Mouse (Mus musculus): Measurements from ENCODE around the gene 4932438H23Rik. TPM values are rescaled to one million over a fixed set of nuclear protein-coding genes. Genes with fewer than 3 reads are reported as not detected.

Gene 4932438H23Rik
- polyA plus RNA-seq, 1 experiment from 2014 or later: not detected

GRCm38 (mm10) chr16:91030751-91031150, 64.2 kb downstream of the 4932438H23Rik start:
- H3K4me2 ChIP-seq: no peak overlapping the region
- no peak for DNase-seq (ENCODE audit: low spot score, missing footprints)
- 92% methylated on average over 4 of the region's 4 CpGs for whole genome bisulfite sequencing
- H3K27ac ChIP-seq (ENCODE audit: low read depth, low read length): no peak overlapping the region
- no peak for ATAC-seq (ENCODE audit: low FRiP score)
- peaks cover 33% of the 10 kb centered on the region for H3K36me3 ChIP-seq (ENCODE audit: control insufficient read depth, insufficient read depth, low read length)
- H3K9me3 ChIP-seq (ENCODE audit: control insufficient read depth, low read length): no peaks in the 10 kb centered on the region
- H3K4me3 ChIP-seq (ENCODE audit: low read depth, low read length): no peak overlapping the region
- no peak overlapping the region for H3K9ac ChIP-seq (ENCODE audit: low read length)
- H3K4me1 ChIP-seq (ENCODE audit: control insufficient read depth, insufficient read depth, low read length): no peaks in the 10 kb centered on the region
- H3K27me3 ChIP-seq (ENCODE audit: control insufficient read depth, insufficient read depth, low read length): no peaks in the 10 kb centered on the region

GRCm38 (mm10) chr16:91029901-91030300, 65.0 kb downstream of the 4932438H23Rik start:
- Histone ChIP-seq H3K9ac (ENCODE audit: low read length) (no peak overlapping the region), H3K27me3 (ENCODE audit: control insufficient read depth, insufficient read depth, low read length) (no peaks in the 10 kb centered on the region), H3K36me3 (ENCODE audit: control insufficient read depth, insufficient read depth, low read length) (peaks cover 37% of the 10 kb centered on the region), H3K4me3 (ENCODE audit: low read depth, low read length) (no peak overlapping the region), H3K9me3 (ENCODE audit: control insufficient read depth, low read length) (no peaks in the 10 kb centered on the region), H3K4me1 (ENCODE audit: control insufficient read depth, insufficient read depth, low read length) (no peaks in the 10 kb centered on the region), H3K4me2 (no peak overlapping the region), H3K27ac (ENCODE audit: low read depth, low read length) (no peak overlapping the region)
- ATAC-seq (ENCODE audit: low FRiP score) (no peak), DNase-seq (ENCODE audit: low spot score, missing footprints) (peak; percentile 60)
- 90% methylated on average over 2 of the region's 2 CpGs for WGBS

GRCm38 (mm10) chr16:91029161-91029743, 65.7 kb downstream of the 4932438H23Rik start:
- H3K36me3 ChIP-seq (ENCODE audit: control insufficient read depth, insufficient read depth, low read length): peaks cover 40% of the 10 kb centered on the region
- 94% methylated on average over 8 of the region's 8 CpGs for WGBS

GRCm38 (mm10) chr16:91026290-91026689, 68.6 kb downstream of the 4932438H23Rik start:
- H3K27ac ChIP-seq (ENCODE audit: low read depth, low read length): no peak overlapping the region

More at GRCm38 (mm10) chr16:91029161-91029743, 65.7 kb downstream of the 4932438H23Rik start:
- H3K4me2 ChIP-seq: no peak overlapping the region
- no peaks in the 10 kb centered on the region for H3K9me3 ChIP-seq (ENCODE audit: control insufficient read depth, low read length)
- no peak overlapping the region for H3K9ac ChIP-seq (ENCODE audit: low read length)
- no peak overlapping the region for H3K27ac ChIP-seq (ENCODE audit: low read depth, low read length)
- no peak overlapping the region for H3K4me3 ChIP-seq (ENCODE audit: low read depth, low read length)
- H3K4me1 ChIP-seq (ENCODE audit: control insufficient read depth, insufficient read depth, low read length): no peaks in the 10 kb centered on the region
- DNase-seq (ENCODE audit: low spot score, missing footprints): peak; percentile 80
- ATAC-seq (ENCODE audit: low FRiP score): no peak
- no peaks in the 10 kb centered on the region for H3K27me3 ChIP-seq (ENCODE audit: control insufficient read depth, insufficient read depth, low read length)

GRCm38 (mm10) chr16:91023384-91023783, 71.5 kb downstream of the 4932438H23Rik start:
- no peaks in the 10 kb centered on the region for H3K9me3 ChIP-seq (ENCODE audit: control insufficient read depth, low read length)
- no peak overlapping the region for H3K4me2 ChIP-seq
- H3K9ac ChIP-seq (ENCODE audit: low read length): no peak overlapping the region
- WGBS: 91% methylated on average over 1 of the region's 1 CpGs
- no peak overlapping the region for H3K27ac ChIP-seq (ENCODE audit: low read depth, low read length)
- no peaks in the 10 kb centered on the region for H3K4me1 ChIP-seq (ENCODE audit: control insufficient read depth, insufficient read depth, low read length)
- H3K27me3 ChIP-seq (ENCODE audit: control insufficient read depth, insufficient read depth, low read length): no peaks in the 10 kb centered on the region
- H3K4me3 ChIP-seq (ENCODE audit: low read depth, low read length): no peak overlapping the region
- peaks cover 45% of the 10 kb centered on the region for H3K36me3 ChIP-seq (ENCODE audit: control insufficient read depth, insufficient read depth, low read length)
- no peak for DNase-seq (ENCODE audit: low spot score, missing footprints)
- ATAC-seq (ENCODE audit: low FRiP score): no peak

More at GRCm38 (mm10) chr16:91026290-91026689, 68.6 kb downstream of the 4932438H23Rik start:
- Histone ChIP-seq H3K9ac (ENCODE audit: low read length) (no peak overlapping the region), H3K36me3 (ENCODE audit: control insufficient read depth, insufficient read depth, low read length) (peaks cover 44% of the 10 kb centered on the region), H3K9me3 (ENCODE audit: control insufficient read depth, low read length) (no peaks in the 10 kb centered on the region), H3K4me1 (ENCODE audit: control insufficient read depth, insufficient read depth, low read length) (no peaks in the 10 kb centered on the region), H3K4me2 (no peak overlapping the region), H3K27me3 (ENCODE audit: control insufficient read depth, insufficient read depth, low read length) (no peaks in the 10 kb centered on the region), H3K4me3 (ENCODE audit: low read depth, low read length) (no peak overlapping the region)
- ATAC-seq (ENCODE audit: low FRiP score): no peak
- 91% methylated on average over 4 of the region's 4 CpGs for WGBS
- DNase-seq (ENCODE audit: low spot score, missing footprints): no peak

GRCm38 (mm10) chr16:91020842-91021483, 74.0 kb downstream of the 4932438H23Rik start:
- H3K27me3 ChIP-seq (ENCODE audit: control insufficient read depth, insufficient read depth, low read length): no peaks in the 10 kb centered on the region
- no peaks in the 10 kb centered on the region for H3K4me1 ChIP-seq (ENCODE audit: control insufficient read depth, insufficient read depth, low read length)
- no peak overlapping the region for H3K9ac ChIP-seq (ENCODE audit: low read length)
- no peak overlapping the region for H3K4me2 ChIP-seq
- H3K4me3 ChIP-seq (ENCODE audit: low read depth, low read length): no peak overlapping the region
- no peaks in the 10 kb centered on the region for H3K9me3 ChIP-seq (ENCODE audit: control insufficient read depth, low read length)
- peaks cover 39% of the 10 kb centered on the region for H3K36me3 ChIP-seq (ENCODE audit: control insufficient read depth, insufficient read depth, low read length)
- H3K27ac ChIP-seq (ENCODE audit: low read depth, low read length): no peak overlapping the region
- ATAC-seq (ENCODE audit: low FRiP score) (no peak), DNase-seq (ENCODE audit: low spot score, missing footprints) (no peak)
- WGBS: 93% methylated on average over 10 of the region's 10 CpGs

- Histone ChIP-seq H3K9ac (ENCODE audit: low read length) (no peak overlapping the region), H3K4me2 (no peak overlapping the region), H3K27me3 (ENCODE audit: control insufficient read depth, insufficient read depth, low read length) (no peaks in the 10 kb centered on the region), H3K36me3 (ENCODE audit: control insufficient read depth, insufficient read depth, low read length) (peaks cover 26% of the 10 kb centered on the region), H3K9me3 (ENCODE audit: control insufficient read depth, low read length) (no peaks in the 10 kb centered on the region), H3K27ac (ENCODE audit: low read depth, low read length) (no peak overlapping the region), H3K4me3 (ENCODE audit: low read depth, low read length) (no peak overlapping the region), H3K4me1 (ENCODE audit: control insufficient read depth, insufficient read depth, low read length) (no peaks in the 10 kb centered on the region)
- 97% methylated on average over 4 of the region's 4 CpGs for WGBS
- no peak for DNase-seq (ENCODE audit: low spot score, missing footprints)
- no peak for ATAC-seq (ENCODE audit: low FRiP score)
These were observed 75.4 kb downstream of the 4932438H23Rik start for GRCm38 (mm10) chr16:91019476-91019875.

GRCm38 (mm10) chr16:91015761-91016160, 79.2 kb downstream of the 4932438H23Rik start:
- peaks cover 6% of the 10 kb centered on the region for H3K36me3 ChIP-seq (ENCODE audit: control insufficient read depth, insufficient read depth, low read length)
- ATAC-seq (ENCODE audit: low FRiP score) (no peak), DNase-seq (ENCODE audit: low spot score, missing footprints) (no peak)

GRCm38 (mm10) chr16:91011847-91012246, 83.1 kb downstream of the 4932438H23Rik start:
- Histone ChIP-seq H3K4me2 (peak overlapping the region; percentile 66), H3K4me1 (ENCODE audit: control insufficient read depth, insufficient read depth, low read length) (peaks cover 7% of the 10 kb centered on the region), H3K9me3 (ENCODE audit: control insufficient read depth, low read length) (no peaks in the 10 kb centered on the region), H3K27me3 (ENCODE audit: control insufficient read depth, insufficient read depth, low read length) (no peaks in the 10 kb centered on the region), H3K27ac (ENCODE audit: low read depth, low read length) (peak overlapping the region; percentile 79; the same call in 1 of the 2 replicates), H3K9ac (ENCODE audit: low read length) (peak overlapping the region; percentile 83), H3K36me3 (ENCODE audit: control insufficient read depth, insufficient read depth, low read length) (no peaks in the 10 kb centered on the region), H3K4me3 (ENCODE audit: low read depth, low read length) (peak overlapping the region; percentile 90)
- WGBS: 47% methylated on average over 3 of the region's 3 CpGs
- DNase-seq (ENCODE audit: low spot score, missing footprints) (no peak), ATAC-seq (ENCODE audit: low FRiP score) (no peak)

More at GRCm38 (mm10) chr16:91015761-91016160, 79.2 kb downstream of the 4932438H23Rik start:
- 90% methylated on average over 4 of the region's 4 CpGs for WGBS
- Histone ChIP-seq H3K27me3 (ENCODE audit: control insufficient read depth, insufficient read depth, low read length) (no peaks in the 10 kb centered on the region), H3K9ac (ENCODE audit: low read length) (no peak overlapping the region), H3K4me2 (no peak overlapping the region), H3K4me3 (ENCODE audit: low read depth, low read length) (no peak overlapping the region), H3K4me1 (ENCODE audit: control insufficient read depth, insufficient read depth, low read length) (peaks cover 4% of the 10 kb centered on the region), H3K9me3 (ENCODE audit: control insufficient read depth, low read length) (no peaks in the 10 kb centered on the region), H3K27ac (ENCODE audit: low read depth, low read length) (no peak overlapping the region)
